Mouse (Mus musculus) heart, adult 11 months (tissue): ENCODE results near the gene Actrt2.
A peak's percentile ranks its signal among the peaks of the same experiment; 100 is the strongest.

ENCODE experiments used
- DNase-seq: peaks from one replicate; pipeline ENCODE4 v3.0.0; 2022

Actrt2 gene

DNA sequence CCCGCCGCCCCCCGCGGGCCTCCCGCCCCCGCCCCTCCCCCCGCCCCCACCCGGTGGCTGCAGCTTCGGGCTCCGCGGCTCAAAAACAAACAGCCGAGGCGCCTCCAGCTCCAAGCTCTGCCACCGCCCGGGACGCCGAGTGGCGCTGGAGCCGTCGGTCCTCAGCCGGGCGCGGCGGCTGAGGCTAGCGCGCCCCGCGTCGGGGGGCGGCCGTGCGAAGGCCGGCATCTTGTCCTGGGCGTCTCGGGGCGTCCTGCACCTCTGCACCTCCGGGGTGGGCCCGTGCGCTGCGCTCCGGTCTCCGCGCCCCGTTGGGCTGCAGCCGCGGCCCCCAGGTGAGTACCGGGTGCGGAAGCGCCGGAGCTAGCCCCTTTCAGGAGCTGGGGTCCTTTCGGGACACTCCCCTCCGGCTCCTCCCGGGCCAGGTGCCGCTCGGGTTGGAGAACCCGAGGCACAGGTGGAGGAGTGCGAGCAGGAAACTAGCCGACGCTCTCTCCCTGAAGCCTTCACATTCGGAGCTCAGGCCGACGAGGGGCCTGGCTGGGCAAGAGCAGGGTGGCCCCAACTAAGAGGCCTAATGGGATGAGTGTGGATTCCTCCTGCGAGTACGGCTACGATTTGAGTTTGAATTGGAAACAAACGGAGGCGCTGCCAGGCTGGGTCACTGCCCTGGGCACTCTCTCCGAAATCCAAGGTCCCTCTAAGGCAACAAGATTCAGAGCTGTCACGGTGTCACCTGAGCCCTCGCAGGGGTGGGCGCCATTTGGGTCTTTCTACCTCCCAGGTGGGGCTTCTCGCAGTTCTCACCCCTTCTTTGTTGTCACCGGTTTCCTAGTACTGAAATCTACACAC lies 30.0 kb downstream of the Actrt2 start:
- DNase-seq, result no peak

DNA sequence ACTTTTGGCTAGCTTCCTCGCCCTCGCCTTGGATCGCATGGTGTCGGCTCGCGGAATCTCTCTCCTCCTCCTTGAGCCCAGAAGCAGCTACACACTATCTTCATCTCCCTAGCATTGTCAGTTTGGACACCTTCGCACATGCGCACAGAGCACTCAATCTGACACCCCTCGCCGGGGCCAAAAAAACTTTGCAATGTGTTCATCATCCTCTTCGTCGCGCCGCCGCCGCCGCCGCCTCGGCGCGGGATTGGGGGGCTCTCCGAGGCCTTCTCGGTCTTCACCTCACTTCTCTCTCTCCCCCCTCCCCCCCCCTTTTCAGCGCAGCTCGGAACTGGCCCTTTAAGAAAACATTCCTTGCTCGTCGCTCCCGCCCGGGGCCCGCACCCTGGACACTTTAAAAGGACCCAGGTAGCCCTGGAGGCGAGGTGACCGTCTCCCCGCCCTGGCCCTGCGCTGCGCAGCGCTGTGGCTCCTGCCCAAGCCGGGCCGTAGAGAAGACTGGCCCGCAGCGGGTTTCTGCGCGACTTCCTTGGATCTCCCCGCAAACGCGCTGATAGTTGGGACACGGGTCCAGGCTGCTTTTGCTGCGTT lies 30.9 kb downstream of the Actrt2 start, which contains the start of gene Prdm16:
Gene Prdm16 (minus strand): TSS at position 153 of the 591 bp plus-strand sequence.
- peak; percentile 97 for DNase-seq

DNA sequence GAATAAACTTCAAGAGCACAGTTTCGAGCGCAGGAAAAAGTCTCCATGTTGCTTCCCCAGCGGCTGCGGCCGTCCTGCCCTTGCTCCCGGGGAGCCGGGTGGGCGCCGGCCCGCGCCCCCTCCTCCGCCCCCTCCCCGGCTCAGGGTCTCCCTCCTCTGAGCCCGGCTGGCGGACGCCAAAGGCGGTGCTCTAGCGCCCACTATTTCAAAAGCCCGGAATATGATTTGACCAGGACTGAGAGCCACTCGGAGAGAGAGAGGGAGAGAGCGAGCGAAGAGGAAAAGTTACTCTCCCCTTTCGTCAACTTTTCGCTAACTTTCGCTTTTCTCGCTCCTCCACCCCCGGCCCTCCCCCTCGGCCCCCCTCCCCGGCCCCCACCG lies 31.6 kb downstream of the Actrt2 start:
- peak; percentile 94 for DNase-seq

DNA sequence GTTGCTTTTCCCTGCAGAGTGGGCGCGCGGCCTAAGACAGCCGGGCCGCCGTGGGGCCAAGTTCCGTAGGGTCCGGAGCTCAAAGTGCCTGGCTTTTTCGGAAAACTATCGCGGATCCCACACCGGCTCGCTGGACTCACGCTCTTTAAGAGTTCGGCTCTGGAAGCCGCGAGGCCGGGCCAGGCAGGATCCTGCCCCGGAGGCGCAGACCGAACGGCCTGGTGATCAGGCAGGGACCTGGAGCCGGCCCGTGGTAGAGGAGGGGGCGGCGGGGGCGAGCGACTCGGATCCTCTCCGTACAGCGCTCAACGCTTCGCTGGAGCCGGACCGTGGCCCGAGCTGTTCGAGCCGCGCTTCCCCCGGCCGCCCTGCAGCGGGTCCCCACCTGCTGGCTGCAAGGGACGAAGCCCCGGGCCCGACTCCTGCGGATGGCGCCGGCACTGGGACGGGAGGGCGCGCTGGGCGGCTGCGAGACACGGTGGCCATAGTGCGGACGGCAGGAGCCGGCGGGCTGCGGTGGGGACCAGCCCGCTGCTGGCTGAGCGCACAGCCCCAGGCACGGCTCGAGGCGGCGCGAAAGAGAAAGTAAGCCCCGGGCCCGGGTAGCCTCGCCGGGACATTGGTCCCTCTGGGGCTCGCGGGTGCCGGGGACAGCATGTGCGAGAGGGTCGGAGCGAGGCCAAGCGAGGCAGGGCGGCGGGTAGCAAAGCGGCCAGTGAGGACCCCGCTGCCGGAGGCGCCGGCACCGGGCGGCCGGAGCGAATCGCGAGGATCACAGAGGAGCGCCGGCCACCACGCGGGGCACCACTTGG lies 32.2 kb downstream of the Actrt2 start:
- peak; percentile 96 for DNase-seq

DNA sequence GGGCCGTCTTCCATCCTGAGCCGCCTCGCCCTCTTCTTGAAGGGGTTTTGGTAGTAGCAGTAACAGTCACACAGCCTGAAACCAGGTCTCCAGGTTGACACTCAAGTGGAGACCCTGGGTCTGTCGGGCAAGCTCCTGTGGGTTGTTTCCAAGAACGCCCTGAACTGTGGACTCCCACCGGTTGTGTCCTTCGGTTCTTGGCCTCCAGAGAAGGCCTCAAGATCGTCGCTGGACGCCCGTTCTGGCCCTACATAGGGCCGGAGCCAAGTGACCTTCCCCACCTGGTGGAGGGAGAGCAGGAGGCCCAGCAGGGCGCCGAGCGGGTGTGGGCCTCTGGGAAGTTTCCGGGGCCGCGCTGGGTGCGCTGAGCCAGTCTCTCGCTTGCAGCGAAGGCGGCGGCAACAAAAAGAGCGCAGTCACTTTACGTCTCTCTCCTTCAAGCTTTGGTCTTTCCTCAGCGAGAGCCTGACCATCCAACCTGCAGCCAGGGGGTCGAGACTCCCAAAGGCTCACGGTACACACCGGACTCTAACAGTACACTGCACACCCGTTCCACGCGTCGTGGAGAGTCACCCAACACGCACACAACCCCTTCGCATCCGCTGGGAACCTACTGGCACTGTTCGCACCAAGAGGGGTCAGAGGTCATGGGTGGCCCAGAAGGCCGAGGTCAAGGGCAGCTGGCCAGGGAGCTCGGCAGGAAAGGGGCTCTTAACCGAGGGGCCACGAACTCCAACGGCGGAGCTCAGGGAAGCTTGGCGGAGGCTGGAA lies 33.0 kb downstream of the Actrt2 start:
- DNase-seq, result peak; percentile 91

DNA sequence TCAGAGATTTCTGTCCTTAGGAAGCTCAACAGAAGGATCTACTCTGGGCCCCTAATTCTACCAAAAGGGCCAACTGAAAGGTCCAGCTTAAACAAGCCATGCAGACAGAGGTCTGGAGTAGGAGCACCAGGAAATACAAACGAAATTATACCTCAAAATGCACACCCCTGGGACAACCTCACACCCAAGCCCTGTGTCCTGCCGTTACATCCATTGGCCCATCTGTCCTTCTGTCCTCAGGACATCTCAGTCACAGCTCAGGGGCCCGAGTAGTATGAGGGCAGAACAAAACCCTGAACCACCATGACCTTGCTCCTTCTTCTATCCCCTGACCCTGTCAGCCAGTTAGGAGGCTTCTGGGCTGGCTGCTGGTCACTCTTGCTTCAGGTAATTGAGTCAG lies 33.7 kb downstream of the Actrt2 start:
- no peak for DNase-seq

DNA sequence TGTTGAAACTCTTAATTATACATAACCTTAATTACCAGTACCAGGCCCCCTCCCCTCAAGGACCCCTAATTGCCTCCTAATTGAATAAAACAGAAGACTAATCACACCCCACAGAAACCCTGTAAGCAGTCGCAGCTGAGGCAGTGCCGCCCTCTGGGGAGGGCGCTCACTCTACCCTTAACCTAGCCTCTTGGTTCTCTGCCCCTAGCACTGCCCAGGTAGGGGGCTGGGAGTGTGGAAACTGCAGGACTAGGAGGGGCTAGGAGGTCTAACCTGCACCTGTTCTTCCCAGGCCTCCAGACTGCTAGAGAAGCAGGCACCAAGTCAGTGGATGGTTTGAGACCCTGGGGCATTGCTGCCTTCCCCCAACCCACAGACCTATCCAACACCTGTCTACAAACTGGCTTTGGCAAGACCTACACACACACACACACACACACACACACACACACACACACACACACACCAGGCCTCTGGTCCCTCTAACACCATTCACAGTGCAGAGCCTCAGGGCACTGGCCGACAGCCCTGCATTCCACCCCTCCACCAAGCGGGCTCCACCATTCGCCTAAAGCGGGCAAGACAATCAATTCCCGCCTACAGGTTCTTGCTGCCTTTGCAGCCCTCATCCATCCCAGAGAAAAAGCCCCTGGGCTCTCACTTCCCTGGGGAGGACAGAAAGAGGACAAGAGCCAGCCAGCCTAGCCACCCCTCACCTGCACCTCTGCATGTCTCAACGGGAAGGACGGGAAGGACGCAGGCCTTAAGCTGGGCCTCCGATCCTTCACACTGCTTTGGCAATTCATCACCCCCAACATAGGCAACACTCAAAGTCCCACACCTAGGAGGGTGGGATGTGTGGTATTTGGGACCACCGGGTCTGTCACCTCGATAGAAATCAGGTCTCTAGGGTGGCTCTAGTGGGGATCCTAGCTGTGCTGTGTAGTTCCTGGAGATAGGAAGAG lies 34.6 kb downstream of the Actrt2 start:
- DNase-seq, result no peak

DNA sequence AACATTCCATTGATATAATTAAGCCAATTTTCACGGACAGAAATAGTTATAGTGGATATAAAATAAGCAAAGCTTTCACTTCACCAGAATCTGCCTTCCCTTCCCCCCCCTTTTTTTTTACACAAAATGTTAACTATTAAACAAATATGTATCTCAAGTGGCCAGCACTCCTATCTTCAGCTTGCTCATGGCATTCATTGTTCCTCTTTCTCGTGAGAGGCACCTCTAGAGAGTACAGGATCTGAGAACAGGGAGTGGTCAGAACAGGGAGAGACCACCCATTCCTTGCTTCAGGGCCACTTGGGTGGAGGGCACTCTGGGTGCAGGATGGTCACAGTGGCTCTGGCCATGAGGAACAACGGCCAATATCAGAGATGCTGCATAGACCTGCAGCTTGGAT lies 36.9 kb downstream of the Actrt2 start:
- DNase-seq, result no peak

DNA sequence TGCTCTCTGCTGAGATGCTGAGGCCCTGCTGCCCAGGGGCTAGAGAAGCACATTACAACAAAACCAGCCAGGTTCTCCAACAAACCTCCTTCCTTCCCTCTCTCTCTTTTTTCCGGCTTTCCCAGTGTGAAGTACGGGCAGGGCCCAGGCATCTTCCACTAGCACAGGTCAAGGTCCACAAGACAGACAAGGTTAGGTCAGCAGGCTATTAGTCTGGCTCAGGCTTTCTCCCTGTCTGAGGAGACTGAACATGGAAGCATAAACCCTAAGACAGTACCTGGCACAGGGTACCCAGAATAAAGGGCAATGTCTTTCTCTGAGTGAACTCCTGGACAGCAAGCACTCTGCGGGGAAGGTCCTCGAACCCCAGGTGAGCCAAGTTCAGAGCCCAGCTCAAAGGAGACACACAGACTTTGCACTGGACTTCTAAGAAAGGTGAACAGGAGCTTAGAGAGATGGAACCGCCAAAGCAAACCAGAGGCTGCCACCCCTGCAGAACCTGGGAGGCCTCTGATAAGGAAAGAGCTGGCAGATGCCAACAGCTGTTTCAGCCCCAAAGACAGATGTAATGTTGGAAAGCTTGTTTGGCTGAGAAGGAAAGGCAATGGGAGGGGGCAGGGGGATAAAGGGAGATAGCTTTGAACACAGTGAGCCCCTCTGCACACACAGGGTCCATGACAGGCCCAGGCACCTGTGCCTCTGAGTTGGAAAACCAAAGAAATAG lies 40.1 kb downstream of the Actrt2 start:
- DNase-seq, result no peak

DNA sequence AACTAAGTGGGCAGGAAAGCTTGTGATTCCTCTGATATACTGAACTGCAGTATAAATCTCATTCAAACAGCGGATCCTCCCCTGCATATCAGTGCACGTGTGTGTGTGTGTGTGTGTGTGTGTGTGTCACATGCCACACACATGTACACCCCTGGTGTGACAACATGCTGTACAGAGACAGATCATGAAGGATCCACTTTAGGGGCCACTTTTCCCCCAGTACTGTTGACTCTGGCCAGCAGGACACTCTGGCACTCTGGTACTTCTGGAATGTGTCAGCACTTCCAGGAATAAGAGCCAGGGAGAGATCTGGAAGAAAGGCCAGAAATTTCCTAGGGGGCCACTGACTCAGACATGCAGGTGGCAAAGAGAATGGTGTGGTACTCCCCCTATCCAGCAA lies 41.4 kb downstream of the Actrt2 start:
- peak; percentile 87 for DNase-seq

DNA sequence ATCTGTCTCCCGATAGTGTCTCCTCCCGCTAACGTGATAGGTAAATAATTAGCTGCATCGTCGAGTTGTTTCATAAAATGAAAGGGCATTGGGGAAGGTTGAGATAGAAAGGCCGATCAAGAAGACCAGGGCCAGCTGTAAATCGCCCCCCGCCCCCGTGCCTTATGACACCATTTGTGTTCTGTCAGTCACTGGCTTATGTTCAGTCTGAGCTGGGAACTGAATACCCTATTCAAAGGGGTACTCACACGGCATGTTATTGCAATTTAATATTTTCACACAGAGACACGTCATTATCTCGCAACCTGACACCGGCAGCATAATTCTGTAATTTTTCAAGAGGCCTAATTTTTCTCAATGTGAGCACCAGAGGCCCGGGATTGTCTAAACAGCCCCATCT lies 42.0 kb downstream of the Actrt2 start:
- no peak for DNase-seq

DNA sequence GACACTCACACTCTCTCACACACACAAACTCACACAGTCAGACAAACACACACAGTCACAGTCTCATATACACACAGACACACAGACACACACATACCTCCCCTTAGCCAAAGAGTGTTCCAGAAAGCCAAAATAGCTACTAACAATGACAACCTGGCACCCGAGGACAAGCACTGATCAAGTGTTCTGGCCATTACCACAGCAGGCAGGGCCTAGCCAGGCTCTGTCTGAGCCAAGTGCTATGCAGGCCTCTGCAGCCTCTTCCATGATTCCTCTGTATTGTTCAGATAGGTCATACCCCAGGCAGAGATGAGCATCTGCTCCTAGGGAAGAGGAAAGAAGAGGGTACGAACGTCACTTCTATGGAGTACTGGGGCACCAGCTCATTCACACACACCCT lies 44.4 kb downstream of the Actrt2 start:
- peak; percentile 95 for DNase-seq

DNA sequence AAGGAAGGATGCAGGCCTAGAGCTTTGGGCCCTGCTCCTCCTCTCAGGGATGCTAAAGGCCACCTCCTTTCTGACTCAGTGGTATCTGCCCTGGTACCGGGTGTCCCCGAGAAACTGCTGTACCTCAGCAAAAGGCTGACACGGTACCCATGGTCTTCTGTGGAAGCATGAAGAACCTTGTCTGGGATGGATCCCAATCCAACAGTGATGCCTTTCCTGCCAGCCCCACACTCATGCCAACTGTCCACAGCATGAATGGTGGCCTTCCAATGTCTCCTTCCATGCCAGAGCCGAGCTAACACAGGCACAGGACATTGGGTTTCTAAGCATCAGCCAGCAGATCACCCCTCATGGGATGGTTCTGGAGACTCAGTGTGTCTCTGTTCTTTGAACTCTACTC lies 45.1 kb downstream of the Actrt2 start:
- peak; percentile 88 for DNase-seq
